Mouse (Mus musculus) 3T3-L1 (cell line): ENCODE data around the gene Gm8220.
"Not testable (repeated sequence)": the region's sequence is repeated elsewhere in the genome, so short reads cannot be mapped to it uniquely, and the experiment has no call there.

Experiments used
- DNase-seq: peaks from one replicate; pipeline ENCODE4 v3.0.0-alpha.2; 2015; ENCODE audit warnings: low read depth, low spot score

Gene Gm8220

GRCm38 (mm10) chr14:44285280-44285679, at the start of gene Gm8220:
Gene Gm8220, plus strand, starts transcription at chr14:44285580.
- not testable (repeated sequence) for DNase-seq

GRCm38 (mm10) chr14:44248039-44248438, 37.3 kb upstream of the Gm8220 start:
- no peak for DNase-seq

DNA sequence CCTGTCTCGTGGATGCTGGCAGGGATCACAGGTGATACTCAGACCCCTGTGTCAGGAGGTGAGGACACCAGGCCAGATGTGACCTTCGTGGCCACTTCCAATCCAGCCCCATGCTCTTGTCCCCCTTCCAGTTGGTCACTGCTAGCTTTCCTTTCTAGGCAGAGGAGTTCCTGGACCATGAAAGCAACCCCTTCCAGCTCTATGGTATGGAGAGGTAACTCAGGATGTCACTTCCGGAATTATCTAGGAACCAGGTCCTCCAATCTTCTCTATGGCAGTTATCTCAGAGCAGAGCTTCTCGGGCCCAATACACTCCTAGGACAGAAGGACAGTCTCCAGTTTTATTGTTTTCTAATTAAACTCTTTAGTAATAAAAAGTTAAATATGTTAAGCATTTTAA, 26.7 kb downstream of the Gm8220 start:
- DNase-seq: not testable (repeated sequence)

DNA sequence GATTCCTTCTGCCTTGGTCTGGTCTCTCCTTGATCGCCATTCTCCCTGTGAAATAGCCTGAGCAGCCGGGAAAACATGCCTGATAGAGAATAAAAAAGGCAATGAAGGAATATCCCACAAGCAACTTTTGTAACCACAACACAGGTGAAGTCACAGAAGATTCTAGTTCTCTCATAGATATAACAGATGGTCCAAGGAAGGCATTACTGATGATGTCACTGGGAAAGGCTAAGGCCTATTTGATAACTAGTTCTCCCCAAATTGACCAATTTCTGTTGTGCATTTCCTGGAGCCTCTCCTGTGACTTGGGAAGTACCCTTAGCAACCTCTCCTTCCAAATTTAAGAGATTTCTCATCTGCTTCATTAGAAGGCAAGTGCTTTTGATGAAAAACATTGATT, 53.1 kb downstream of the Gm8220 start, which contains the start of gene Gm5930:
TSS of gene Gm5930 (minus strand) at position 101 of the 400 bp plus-strand sequence.
- DNase-seq: not testable (repeated sequence)
